Mouse (Mus musculus): ENCODE measurements around the gene Cd79a.
"Not testable (repeated sequence)": the region's sequence is repeated elsewhere in the genome, so short reads cannot be mapped to it uniquely, and the experiment has no call there.

Cd79a gene

GRCm38 (mm10) chr7:24886308-24886633 lies 10.9 kb upstream of the Cd79a start:
- DNase-seq (ENCODE audit: low spot score) = no peak

GRCm38 (mm10) chr7:24887096-24887495 lies 10.1 kb upstream of the Cd79a start:
- DNase-seq (ENCODE audit: low spot score) = no peak

- no peak for DNase-seq (ENCODE audit: low spot score)
Measured at GRCm38 (mm10) chr7:24889431-24890220, 7.6 kb upstream of the Cd79a start.

GRCm38 (mm10) chr7:24890281-24891216 lies 6.6 kb upstream of the Cd79a start:
- DNase-seq (ENCODE audit: low spot score) = peak; percentile 92

GRCm38 (mm10) chr7:24891241-24892124 lies 5.7 kb upstream of the Cd79a start:
- DNase-seq (ENCODE audit: low spot score) = no peak

DNA sequence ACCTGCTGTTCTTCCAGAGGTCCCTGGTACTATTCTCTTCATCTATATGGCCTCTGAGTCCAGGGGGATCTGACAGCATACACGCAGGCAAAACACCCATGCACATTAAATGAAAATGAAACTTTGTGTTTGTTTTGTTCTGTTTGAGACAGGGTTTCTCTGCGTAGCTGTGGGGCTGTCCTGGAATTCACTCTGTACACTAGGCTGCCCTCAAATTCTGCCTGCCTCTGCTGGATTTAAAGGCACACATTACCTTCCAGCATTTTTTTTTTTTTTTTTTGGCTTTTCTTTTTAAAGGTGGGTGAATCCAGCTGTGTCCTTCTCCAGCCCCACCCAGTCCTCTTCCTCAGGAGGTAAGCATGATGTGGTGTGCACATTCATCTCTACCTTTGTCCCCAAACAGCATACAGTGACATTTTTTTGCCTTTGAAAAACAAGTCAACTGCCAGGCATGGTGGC lies 5.0 kb upstream of the Cd79a start:
- no peak for DNase-seq (ENCODE audit: low spot score)

DNA sequence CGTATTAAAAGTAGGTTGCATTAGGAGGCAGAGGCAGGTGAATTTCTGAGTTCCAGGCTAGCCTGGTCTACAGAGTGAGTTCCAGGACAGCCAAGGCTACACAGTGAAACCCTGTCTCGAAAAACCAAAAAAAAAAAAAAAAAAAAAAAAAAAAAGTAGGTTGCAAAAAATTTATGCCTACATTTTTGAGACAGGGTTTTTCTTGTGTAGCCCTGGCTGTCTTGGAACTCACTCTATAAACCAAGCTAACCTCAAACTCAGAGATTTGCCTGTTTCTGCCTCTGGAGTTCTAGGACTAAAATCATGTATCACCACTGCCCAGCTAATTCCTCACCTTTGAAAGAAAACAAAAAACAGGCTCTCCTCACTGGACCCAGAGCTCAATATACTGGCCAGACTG lies 1.4 kb upstream of the Cd79a start:
- not testable (repeated sequence) for DNase-seq (ENCODE audit: low spot score)

GRCm38 (mm10) chr7:24896269-24896668 lies 912 bp upstream of the Cd79a start:
- DNase-seq (ENCODE audit: low spot score) = no peak

DNA sequence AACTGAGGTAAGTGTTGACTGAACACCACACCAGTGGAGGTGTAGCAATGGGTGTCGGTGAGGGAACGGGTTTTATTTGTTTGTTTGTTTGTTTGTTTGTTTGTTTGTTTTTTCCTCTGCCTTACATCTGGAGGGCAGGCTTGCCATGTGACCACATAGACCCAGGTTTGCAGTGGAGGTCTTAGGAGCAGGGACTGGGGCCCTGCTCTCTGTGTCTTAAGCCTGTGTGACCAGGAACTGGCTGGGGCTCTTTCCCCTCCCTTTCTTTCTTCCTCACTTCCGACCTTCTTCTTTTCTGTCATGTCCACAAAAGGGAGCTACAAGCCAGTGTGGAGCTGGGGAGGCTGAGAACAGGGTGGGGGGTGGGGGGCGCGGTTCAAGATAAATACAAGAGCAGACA lies 778 bp downstream of the Cd79a start:
- DNase-seq (ENCODE audit: low spot score) = no peak

DNA sequence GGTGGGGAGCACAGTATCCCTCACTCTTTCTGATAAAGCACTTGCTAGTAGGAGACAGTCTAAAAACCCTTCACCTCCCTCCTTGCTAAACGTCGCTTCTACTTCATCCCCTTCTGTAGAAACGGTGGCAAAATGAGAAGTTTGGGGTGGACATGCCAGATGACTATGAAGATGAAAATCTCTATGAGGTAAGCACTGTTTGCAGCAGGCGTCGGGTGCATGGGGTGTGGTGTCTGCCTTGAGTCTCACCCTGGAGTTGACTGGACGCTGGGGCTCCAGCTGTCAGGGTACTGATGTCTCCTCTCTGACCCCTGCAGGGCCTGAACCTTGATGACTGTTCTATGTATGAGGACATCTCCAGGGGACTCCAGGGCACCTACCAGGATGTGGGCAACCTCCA lies 3.9 kb downstream of the Cd79a start:
- no peak for DNase-seq (ENCODE audit: low spot score)

DNA sequence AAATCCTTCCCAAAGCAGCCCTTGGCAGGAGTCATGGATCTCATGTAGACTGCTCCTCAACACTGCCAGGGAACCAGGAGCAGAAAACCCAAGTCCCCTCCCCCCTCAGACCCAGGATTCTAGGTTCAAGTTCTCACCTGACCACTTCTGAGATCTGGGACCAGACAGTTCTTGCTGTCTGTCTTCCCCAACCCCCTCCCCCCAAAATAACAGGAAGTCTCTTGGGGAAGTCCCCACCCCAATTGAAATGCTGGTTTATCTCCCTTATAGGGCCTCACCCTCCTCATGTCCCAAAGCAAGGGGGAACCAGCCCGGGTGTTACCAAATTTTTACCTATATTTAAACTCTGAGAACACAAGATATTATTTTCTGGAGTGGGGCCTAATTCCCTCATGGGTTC lies 4.7 kb downstream of the Cd79a start:
- DNase-seq (ENCODE audit: low spot score) = no peak

GRCm38 (mm10) chr7:24902264-24902629 lies 5.1 kb downstream of the Cd79a start:
- DNase-seq (ENCODE audit: low spot score) = peak; percentile 45

- DNase-seq (ENCODE audit: low spot score) = peak; percentile 53
Measured at GRCm38 (mm10) chr7:24902630-24903443, 5.7 kb downstream of the Cd79a start, which contains the start of gene Arhgef1. Gene Arhgef1, plus strand, starts transcription at chr7:24902912.

- no peak for DNase-seq (ENCODE audit: low spot score)
Measured at GRCm38 (mm10) chr7:24903444-24903825, 6.3 kb downstream of the Cd79a start.

DNA sequence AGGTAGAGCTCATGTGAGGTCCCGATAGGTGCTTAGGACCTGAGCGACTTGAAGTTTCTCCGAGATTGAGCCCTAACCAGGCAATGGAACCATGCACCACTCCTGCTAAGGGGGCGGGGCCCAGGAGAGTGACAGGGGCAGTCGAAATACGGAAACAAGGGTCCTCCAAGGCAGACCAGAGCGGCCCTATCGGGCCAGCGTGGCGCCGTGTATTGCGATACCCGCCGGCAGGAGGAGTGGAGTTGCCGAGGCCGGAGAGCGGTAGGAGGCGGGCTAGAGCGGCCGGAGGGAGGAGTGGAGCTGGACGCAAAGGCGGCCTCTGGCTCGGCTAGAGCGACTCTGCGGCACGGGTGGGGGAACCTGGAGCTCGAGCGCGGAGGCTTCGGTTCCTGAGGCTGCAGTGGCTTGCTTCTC lies 6.9 kb downstream of the Cd79a start:
- peak; percentile 98 for DNase-seq (ENCODE audit: low spot score)

DNA sequence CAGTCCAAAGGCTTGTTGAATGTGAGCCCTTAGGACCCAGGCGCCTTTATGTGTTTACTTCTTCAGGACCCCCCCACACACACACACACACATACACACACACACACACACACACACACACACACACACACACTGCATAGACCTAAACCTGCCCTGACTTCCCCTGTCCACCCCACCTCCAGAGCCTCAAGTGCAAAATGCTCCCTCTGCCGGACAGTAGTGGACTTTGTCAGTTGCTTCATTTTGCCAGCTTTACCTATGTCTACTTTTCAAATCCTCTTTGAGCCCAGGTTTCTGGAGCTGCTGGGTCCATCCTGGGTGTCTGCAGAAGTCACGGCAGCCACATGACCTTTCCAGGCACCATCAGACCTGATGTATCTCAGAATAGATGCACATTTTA lies 7.8 kb downstream of the Cd79a start:
- peak; percentile 87 for DNase-seq (ENCODE audit: low spot score)

DNA sequence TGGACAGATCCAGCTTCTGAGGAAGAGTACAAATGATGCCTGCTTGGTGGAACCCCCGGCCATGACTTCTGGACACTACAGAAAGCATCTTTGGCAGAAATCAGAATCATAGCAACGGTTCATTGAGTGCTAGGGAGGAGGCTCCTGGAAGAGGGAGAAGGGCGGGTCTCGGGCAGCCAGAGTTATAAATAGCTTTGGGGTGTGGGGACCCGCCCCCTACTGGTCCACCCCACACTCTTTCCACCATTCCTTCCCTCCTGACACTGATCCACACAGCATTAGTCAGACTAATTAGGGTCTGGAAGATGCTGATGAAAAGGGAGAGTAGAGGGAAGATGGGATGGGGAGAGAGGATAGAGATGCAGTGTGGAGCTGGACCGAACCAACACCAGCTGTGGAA lies 9.4 kb downstream of the Cd79a start:
- DNase-seq (ENCODE audit: low spot score) = no peak

- DNase-seq (ENCODE audit: low spot score) = no peak
Measured at GRCm38 (mm10) chr7:24907211-24907748, 10.1 kb downstream of the Cd79a start.

DNA sequence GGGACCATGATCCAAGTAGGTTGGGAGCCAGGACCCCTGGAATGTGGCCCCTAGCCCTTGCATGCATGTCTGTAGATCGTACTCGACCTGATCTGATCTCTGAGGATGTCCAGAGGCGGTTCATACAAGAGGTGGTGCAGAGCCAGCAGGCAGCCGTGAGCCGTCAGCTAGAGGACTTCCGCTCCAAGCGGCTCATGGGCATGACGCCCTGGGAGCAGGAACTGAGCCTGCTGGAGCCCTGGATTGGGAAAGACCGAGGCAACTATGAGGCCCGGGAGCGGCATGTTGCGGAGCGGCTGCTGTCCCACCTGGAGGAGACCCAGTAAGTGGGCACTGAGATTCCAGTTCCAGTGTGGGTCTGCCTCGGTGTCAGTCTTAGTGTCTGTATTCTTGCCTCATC lies 15.3 kb downstream of the Cd79a start:
- DNase-seq (ENCODE audit: low spot score) = no peak

DNA sequence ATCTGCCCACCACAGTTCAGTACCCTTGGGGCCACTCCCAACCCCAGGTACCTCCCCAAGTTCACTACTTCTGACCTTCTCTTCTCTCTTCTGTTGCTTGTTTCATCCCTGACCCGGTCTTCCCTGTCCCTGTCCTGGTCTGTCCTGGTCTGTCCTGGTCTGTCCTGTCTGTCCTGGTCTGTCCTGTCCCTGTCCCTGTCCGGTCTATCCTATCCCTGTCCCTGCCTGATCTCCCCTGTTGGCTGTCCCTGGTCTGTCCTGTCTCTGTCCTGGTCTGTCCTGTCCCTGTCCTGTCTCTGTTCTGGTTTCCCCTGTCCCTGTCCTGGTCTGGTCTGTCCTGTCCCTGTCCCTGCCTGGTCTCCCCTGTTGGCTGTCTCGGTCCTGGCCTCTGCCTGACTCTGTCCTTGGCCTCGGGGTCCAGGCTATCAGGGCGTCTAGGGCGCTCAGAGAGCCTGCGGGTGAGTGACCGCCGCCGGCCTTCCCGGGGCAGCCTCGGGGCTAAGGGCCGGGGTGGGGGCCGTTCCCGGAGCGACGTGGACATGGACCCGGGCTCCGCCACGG lies 21.7 kb downstream of the Cd79a start:
- no peak for DNase-seq (ENCODE audit: low spot score)

DNA sequence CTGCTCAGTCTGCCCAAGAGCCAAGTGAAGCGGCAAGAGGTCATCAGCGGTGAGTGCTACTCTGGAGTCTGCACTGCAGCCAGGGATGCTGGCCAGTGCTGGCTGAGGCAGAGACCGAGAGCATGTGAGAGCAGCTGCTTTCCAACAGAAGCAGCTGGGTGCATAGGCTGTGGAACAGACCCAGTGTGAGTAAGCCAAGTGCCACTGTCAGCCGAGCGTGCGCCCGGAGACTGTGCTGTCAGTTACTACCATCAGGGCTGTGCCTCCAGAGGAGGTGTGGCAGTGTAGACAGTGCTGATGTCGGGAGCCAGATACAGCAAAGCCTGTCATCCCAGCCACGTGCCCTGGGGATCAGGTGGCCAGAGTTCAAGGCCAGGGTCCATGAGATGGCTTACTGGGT lies 22.5 kb downstream of the Cd79a start:
- no peak for DNase-seq (ENCODE audit: low spot score)

All from embryo, embryonic 10.5 days (tissue).